Mouse (Mus musculus) lung, postnatal 0 days (tissue): Measurements from ENCODE around the gene Cadps. TPM values are rescaled to one million over a fixed set of nuclear protein-coding genes. Genes with fewer than 3 reads are reported as not detected.

Experiments
- ATAC-seq: fragments of 200-750 bp; cut with Nextera tagmentation; 2 replicates; pipeline ENCODE4 v1.8.0; 2017; ENCODE audit warnings: moderate library complexity
- DNase-seq: peaks from one replicate; pipeline ENCODE4 v3.0.0-alpha.2; 2016; ENCODE audit warnings: low spot score
- H3K27ac ChIP-seq: fragments of 300-500 bp; sonication (generic); 2 replicates; pipeline ENCODE4 v1.5.1; 2014; ENCODE audit warnings: antibody characterized with exemption, mild to moderate bottlenecking, low read length, mixed read lengths
- H3K27me3 ChIP-seq: fragments of 300-500 bp; sonication (generic); replicated peaks from 2 replicates; pipeline ENCODE4 v1.6.1; 2014; ENCODE audit warnings: low read length, mixed read lengths; ENCODE audit not compliant: insufficient read depth
- H3K36me3 ChIP-seq: fragments of 300-500 bp; sonication (generic); 2 replicates; pipeline ENCODE4 v1.6.1; 2014; ENCODE audit warnings: low read length, mixed read lengths; ENCODE audit not compliant: insufficient read depth
- H3K4me1 ChIP-seq: fragments of 300-500 bp; sonication (generic); 2 replicates; pipeline ENCODE4 v1.6.1; 2014; ENCODE audit warnings: antibody characterized with exemption, low read depth, low read length, mixed read lengths; ENCODE audit not compliant: insufficient read depth
- H3K4me2 ChIP-seq: fragments of 300-500 bp; sonication (generic); replicated peaks from 2 replicates; pipeline ENCODE4 v1.6.1; 2014; ENCODE audit warnings: low read depth, mild to moderate bottlenecking, low read length, moderate library complexity, mixed read lengths
- H3K4me3 ChIP-seq: fragments of 300-500 bp; sonication (generic); 2 replicates; pipeline ENCODE4 v1.5.1; 2014; ENCODE audit warnings: low read depth, low read length
- H3K9ac ChIP-seq: fragments of 300-500 bp; sonication (generic); replicated peaks from 2 replicates; pipeline ENCODE4 v1.6.1; 2014; ENCODE audit warnings: low read depth, mild to moderate bottlenecking
- H3K9me3 ChIP-seq: fragments of 300-500 bp; sonication (generic); 2 replicates; pipeline ENCODE4 v1.6.1; 2016; ENCODE audit warnings: low read length, mixed read lengths
- CTCF ChIP-seq: IDR thresholded peaks from 2 replicates; pipeline ENCODE4 v1.5.1; 2016; ENCODE audit warnings: antibody characterized with exemption, mild to moderate bottlenecking
- EP300 ChIP-seq: IDR thresholded peaks from 2 replicates; pipeline ENCODE4 v1.6.1; 2016; ENCODE audit warnings: antibody characterized with exemption, mild to moderate bottlenecking, control low read depth
- WGBS: fragments of 180-500 bp; shearing (Covaris S2); extraction: QIAGEN DNeasy Blood & Tissue Kit; methylation state at CpG from one replicate; pipeline ENCODE4 v1.1.7; 2014; 5-methylcytosine and 5-hydroxymethylcytosine counted together
- polyA plus RNA-seq: library from polyadenylated mRNA; unstranded; fragments of >200 nt; fragmentation: Nextera tagmentation; extraction: Ambion mirVana; gene quantifications from 2 replicates; pipeline ENCODE4 v1.2.1, GENCODE M21; 2015

Cadps gene
- polyA plus RNA-seq, 1 experiment from 2014 or later = 0.16 TPM

DNA sequence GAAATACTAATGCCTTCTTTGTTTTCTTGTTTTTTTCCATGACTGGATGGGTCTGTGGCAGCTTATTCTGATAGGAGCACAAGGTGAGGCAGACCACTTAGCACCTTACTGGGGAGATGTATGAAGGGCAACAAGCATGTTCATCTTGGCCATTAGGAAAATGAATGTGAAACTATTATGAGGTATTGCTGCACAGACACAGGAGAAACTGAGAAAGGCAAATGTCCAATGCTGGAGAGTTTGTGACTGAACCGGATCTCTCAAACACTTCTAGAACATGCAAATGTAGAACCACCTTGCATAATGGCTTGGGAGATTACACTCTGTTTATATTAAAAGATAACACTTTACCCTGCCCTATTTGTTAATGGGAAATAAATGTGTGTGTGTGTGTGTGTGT is 54.0 kb downstream of the Cadps start:
- ATAC-seq (no peak), DNase-seq (no peak)
- H3K4me3 ChIP-seq = no peak overlapping the region
- TF ChIP-seq CTCF = no peak
- no peak for TF ChIP-seq EP300
- H3K27me3 ChIP-seq = no peaks in the 10 kb centered on the region
- H3K9ac ChIP-seq = no peak overlapping the region
- H3K27ac ChIP-seq = no peak overlapping the region
- 53% methylated on average over 1 of the region's 1 CpGs for whole genome bisulfite sequencing
- no peaks in the 10 kb centered on the region for H3K9me3 ChIP-seq
- no peaks in the 10 kb centered on the region for H3K36me3 ChIP-seq
- H3K4me2 ChIP-seq = no peak overlapping the region
- no peaks in the 10 kb centered on the region for H3K4me1 ChIP-seq

DNA sequence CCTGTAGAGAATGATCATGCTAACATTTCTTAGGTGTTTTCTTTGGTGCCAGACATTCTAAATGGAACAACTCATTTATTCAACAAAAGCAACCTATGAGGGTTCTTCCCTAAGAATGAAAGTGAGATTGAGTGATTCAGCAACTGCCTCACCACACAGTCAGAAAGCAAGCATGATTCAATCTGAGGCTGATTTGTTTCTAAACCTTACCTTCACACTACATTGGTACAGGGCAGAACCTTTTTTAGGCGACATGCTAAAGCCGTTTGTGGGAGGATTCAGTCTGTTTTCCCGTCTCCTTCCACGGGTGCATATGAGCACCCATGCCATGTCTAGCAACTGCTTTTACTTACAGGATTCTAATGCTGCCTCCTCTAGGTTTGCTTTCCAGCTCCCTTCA is 69.6 kb downstream of the Cadps start:
- DNase-seq (no peak), ATAC-seq (no peak)
- no peak overlapping the region for H3K9ac ChIP-seq
- TF ChIP-seq CTCF (no peak), EP300 (no peak)
- no peaks in the 10 kb centered on the region for H3K4me1 ChIP-seq
- H3K4me2 ChIP-seq = no peak overlapping the region
- no peak overlapping the region for H3K27ac ChIP-seq
- no peaks in the 10 kb centered on the region for H3K9me3 ChIP-seq
- WGBS = 86% methylated on average over 4 of the region's 4 CpGs
- no peaks in the 10 kb centered on the region for H3K27me3 ChIP-seq
- no peak overlapping the region for H3K4me3 ChIP-seq
- H3K36me3 ChIP-seq = no peaks in the 10 kb centered on the region

DNA sequence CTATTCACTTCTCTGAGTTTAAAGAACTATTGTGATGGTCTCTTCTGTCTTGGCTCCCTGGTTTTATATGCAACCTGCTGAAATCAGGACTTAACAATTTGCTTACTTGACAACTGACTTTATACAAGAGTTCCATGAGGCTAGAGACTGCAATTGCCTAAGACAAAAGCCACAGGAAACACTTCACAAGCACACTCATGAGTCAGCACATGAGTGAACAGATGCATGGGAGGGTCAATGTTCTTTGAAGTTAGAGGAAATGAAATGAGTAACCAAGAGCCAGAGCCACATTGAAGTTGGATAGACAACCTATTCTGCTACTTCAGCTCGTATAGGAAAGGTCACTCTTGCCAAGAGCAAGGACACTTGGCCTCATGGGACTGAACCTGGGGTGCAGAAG is 71.1 kb downstream of the Cadps start:
- H3K4me3 ChIP-seq = no peak overlapping the region
- H3K9me3 ChIP-seq = no peaks in the 10 kb centered on the region
- H3K27me3 ChIP-seq = no peaks in the 10 kb centered on the region
- no peak overlapping the region for H3K4me2 ChIP-seq
- no peak overlapping the region for H3K27ac ChIP-seq
- no peak for DNase-seq
- ATAC-seq = no peak
- TF ChIP-seq EP300 = no peak
- no peak for TF ChIP-seq CTCF
- no peaks in the 10 kb centered on the region for H3K4me1 ChIP-seq
- no peaks in the 10 kb centered on the region for H3K36me3 ChIP-seq
- H3K9ac ChIP-seq = no peak overlapping the region
- whole genome bisulfite sequencing = 32% methylated on average over 1 of the region's 1 CpGs

GRCm38 (mm10) chr14:12730979-12731378 is 91.9 kb downstream of the Cadps start:
- Histone ChIP-seq H3K27ac (no peak overlapping the region), H3K27me3 (no peaks in the 10 kb centered on the region), H3K4me2 (no peak overlapping the region), H3K4me3 (no peak overlapping the region), H3K9ac (no peak overlapping the region), H3K4me1 (no peaks in the 10 kb centered on the region), H3K36me3 (no peaks in the 10 kb centered on the region), H3K9me3 (no peaks in the 10 kb centered on the region)
- DNase-seq (no peak), ATAC-seq (no peak)
- 76% methylated on average over 2 of the region's 2 CpGs for WGBS
- TF ChIP-seq EP300 (no peak), CTCF (no peak)

DNA sequence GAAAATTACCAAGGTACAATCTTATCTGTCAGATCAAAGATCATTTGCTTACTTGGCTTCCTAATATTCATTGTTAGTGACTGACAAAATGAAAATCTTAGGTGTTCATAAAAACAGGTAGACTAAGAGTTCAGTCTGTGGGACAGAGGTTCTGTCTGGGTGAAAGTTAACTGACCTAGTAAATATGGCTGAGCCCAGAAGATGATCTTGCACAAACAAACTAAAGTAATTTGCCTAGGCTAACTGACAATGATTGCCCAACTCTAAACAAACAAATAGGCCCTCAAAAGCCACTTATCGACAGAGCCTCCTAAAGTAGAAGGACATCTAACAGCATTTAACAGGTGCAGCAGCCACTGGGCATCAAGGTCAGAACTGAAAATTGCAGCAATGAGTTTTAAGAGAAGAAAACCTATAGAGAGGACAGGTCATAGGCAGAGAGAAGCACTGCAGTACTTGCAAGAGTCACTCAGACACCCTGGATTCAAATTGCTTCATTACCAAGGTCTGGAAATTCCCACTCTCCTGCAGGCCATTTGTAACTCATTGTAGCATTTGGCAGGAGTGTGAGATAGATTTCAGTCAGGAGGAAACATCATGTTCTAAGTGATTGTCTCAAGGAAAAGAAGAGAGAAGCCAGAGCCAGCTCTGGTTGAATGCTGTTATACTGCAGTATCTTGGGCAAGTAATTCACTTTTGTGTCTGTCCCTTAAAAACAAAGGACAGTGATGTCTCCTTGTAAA is 100.3 kb downstream of the Cadps start:
- Histone ChIP-seq H3K27ac (no peak overlapping the region), H3K27me3 (no peaks in the 10 kb centered on the region), H3K4me1 (no peaks in the 10 kb centered on the region), H3K9ac (no peak overlapping the region), H3K36me3 (no peaks in the 10 kb centered on the region), H3K4me2 (no peak overlapping the region), H3K4me3 (no peak overlapping the region), H3K9me3 (no peaks in the 10 kb centered on the region)
- DNase-seq = no peak
- 43% methylated on average over 1 of the region's 1 CpGs for WGBS
- TF ChIP-seq EP300 (no peak), CTCF (no peak)
- ATAC-seq = no peak

DNA sequence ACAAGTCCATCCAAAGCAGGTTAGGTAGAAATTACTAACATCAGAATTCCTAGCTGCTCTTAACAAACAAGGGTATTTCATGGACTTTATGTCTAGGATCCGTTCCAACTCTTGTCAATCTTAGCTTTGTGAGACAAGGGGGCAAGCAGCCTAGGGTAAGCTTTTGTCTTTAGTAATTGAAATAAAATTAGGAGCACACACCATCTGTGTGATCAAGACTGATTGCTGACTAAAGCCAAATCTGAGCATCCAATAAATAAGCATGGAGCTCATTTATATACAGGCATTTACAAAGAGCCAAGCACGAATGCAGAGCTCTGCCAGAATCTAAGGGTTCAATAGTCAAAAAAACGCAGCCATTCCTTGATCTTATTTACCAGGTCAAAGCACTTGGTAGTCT is 104.1 kb downstream of the Cadps start:
- H3K27ac ChIP-seq = no peak overlapping the region
- H3K9ac ChIP-seq = no peak overlapping the region
- TF ChIP-seq EP300 = no peak
- no peak for TF ChIP-seq CTCF
- no peak for ATAC-seq
- no peaks in the 10 kb centered on the region for H3K27me3 ChIP-seq
- WGBS = 59% methylated on average over 3 of the region's 3 CpGs
- H3K9me3 ChIP-seq = no peaks in the 10 kb centered on the region
- no peak overlapping the region for H3K4me2 ChIP-seq
- no peaks in the 10 kb centered on the region for H3K36me3 ChIP-seq
- H3K4me1 ChIP-seq = no peaks in the 10 kb centered on the region
- no peak for DNase-seq
- H3K4me3 ChIP-seq = no peak overlapping the region
